Mouse (Mus musculus): Measurements from ENCODE around the gene D13Ertd608e. TPM values are rescaled to one million over a fixed set of nuclear protein-coding genes. Genes with fewer than 3 reads are reported as not detected.
"Not testable (repeated sequence)": the region's sequence is repeated elsewhere in the genome, so short reads cannot be mapped to it uniquely, and the experiment has no call there.

The D13Ertd608e gene
- total and polyA plus RNA-seq, 3 experiments: not detected

DNA sequence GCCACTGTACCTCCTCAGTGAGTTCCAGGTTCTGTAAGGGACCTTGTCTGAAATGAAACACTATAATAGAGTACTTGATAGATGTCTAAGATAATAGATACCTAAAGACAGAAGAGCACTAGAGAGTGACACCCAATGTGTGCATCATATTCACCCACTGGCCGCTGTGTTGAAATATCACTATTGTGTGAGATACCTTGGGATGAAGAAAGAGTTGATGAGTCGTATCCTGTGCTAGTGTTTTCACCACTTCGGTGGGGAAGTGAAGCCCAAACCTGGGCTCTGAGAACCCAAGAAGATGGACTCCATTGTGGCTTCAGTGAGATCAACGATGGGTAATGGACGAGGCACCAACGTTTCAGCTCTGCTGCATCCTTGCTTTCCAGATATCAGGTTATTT is 26.6 kb downstream of the D13Ertd608e start:
- H3K27me3 ChIP-seq (ENCODE audit: insufficient read depth, low read length); ATAC-seq (ENCODE audit: extremely low read depth, insufficient number of reproducible peaks, low FRiP score, poor library complexity, severe bottlenecking); DNase-seq (ENCODE audit: low spot score); H3K36me3 ChIP-seq (replicated peaks); H3K4me3 ChIP-seq (ENCODE audit: low read depth, low read length); H3K4me1 ChIP-seq (ENCODE audit: insufficient read depth, low read depth, low read length); H3K9me3 ChIP-seq (replicated peaks): not testable (repeated sequence)

GRCm38 (mm10) chr13:119864395-119864999 is 28.7 kb downstream of the D13Ertd608e start:
- ATAC-seq (ENCODE audit: extremely low read depth, insufficient number of reproducible peaks, low FRiP score, poor library complexity, severe bottlenecking); H3K36me3 ChIP-seq (replicated peaks); H3K9me3 ChIP-seq (replicated peaks); H3K4me1 ChIP-seq (ENCODE audit: insufficient read depth, low read depth, low read length); H3K27me3 ChIP-seq (ENCODE audit: insufficient read depth, low read length); DNase-seq (ENCODE audit: low spot score); H3K4me3 ChIP-seq (ENCODE audit: low read depth, low read length): not testable (repeated sequence)

DNA sequence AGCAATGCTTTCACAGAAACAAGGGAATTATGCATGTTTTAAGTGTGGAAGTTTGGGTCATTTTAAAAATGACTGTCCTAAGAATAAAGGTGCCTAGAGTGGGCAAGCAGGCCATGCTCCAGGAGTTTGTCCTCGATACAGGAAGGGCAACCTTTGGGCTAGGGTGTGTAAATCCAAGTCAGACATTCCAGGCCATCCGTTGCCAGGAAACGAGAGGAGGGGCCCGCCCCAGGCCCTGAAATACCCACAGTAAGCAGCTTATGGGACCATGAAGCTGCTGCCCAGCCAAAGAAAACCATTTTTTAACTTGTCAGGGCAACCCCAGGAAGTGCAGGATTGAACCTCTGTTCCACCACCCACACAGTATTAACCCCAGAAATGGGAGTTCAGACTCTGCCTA is 51.1 kb downstream of the D13Ertd608e start:
- H3K4me3 ChIP-seq (ENCODE audit: low read depth, low read length); H3K9me3 ChIP-seq (replicated peaks); DNase-seq (ENCODE audit: low spot score); H3K4me1 ChIP-seq (ENCODE audit: insufficient read depth, low read depth, low read length); H3K27me3 ChIP-seq (ENCODE audit: insufficient read depth, low read length); H3K36me3 ChIP-seq (replicated peaks); ATAC-seq (ENCODE audit: extremely low read depth, insufficient number of reproducible peaks, low FRiP score, poor library complexity, severe bottlenecking): not testable (repeated sequence)

DNA sequence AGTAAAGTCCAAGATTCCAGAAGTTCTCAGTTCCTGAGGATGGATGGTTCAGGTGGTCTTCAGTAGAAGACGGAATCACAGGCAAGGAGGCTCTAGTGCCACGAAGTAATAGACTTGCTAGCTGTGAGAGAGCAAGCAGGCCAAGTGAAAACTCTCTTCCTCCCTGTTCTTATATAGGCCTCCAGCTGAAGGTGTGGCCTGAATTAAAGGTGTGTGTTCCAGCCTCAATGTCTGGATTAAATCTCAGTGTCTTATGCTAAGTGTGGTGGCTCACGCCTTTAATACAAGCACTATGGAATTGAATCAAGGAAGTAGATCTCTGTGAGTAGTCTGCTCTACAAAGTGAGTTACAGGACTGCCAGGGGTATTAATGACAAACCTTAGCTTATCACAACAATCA is 58.9 kb downstream of the D13Ertd608e start, which contains the start of gene Tcstv1:
Gene Tcstv1, minus strand, starts transcription at position 101 of the 400 bp plus-strand sequence.
- H3K27me3 ChIP-seq (ENCODE audit: insufficient read depth, low read length); H3K4me1 ChIP-seq (ENCODE audit: insufficient read depth, low read depth, low read length); H3K36me3 ChIP-seq (replicated peaks); H3K9me3 ChIP-seq (replicated peaks); ATAC-seq (ENCODE audit: extremely low read depth, insufficient number of reproducible peaks, low FRiP score, poor library complexity, severe bottlenecking); H3K4me3 ChIP-seq (ENCODE audit: low read depth, low read length); DNase-seq (ENCODE audit: low spot score): not testable (repeated sequence)

Other genes starting within 250 kb of the D13Ertd608e start
- not detected in 2 replicates for gene Ccl28, start 212.2 kb upstream of the D13Ertd608e start, total RNA-seq (2014; fragmentation: Nextera tagmentation)
- 0.05 TPM in 1 of 2 replicates, not detected in the other for gene Ccl28, start 212.2 kb upstream of the D13Ertd608e start, total RNA-seq (2017)
- gene Ccl28, start 212.2 kb upstream of the D13Ertd608e start, polyA plus RNA-seq (2012): not detected in 2 replicates
- 68.6 and 78.9 TPM in 2 replicates for gene Hmgcs1, start 145.6 kb upstream of the D13Ertd608e start, total RNA-seq (2014; fragmentation: Nextera tagmentation)
- 259 and 314 TPM in 2 replicates for gene Hmgcs1, start 145.6 kb upstream of the D13Ertd608e start, total RNA-seq (2017)
- gene Hmgcs1, start 145.6 kb upstream of the D13Ertd608e start, polyA plus RNA-seq (2012): 9.4 and 14.6 TPM in 2 replicates
- 0.19 TPM in 1 of 2 replicates, not detected in the other for gene Nim1k, start 80.1 kb upstream of the D13Ertd608e start, total RNA-seq (2014; fragmentation: Nextera tagmentation)
- 0.11 and 0.12 TPM in 2 replicates for gene Nim1k, start 80.1 kb upstream of the D13Ertd608e start, total RNA-seq (2017)
- gene Nim1k, start 80.1 kb upstream of the D13Ertd608e start, polyA plus RNA-seq (2012): 0.01 TPM in 1 of 2 replicates, not detected in the other
- gene Zfp131, start 45.1 kb upstream of the D13Ertd608e start, total RNA-seq (2014; fragmentation: Nextera tagmentation): 59.1 and 73.7 TPM in 2 replicates
- 41.2 and 43.7 TPM in 2 replicates for gene Zfp131, start 45.1 kb upstream of the D13Ertd608e start, total RNA-seq (2017)
- 20.0 and 30.6 TPM in 2 replicates for gene Zfp131, start 45.1 kb upstream of the D13Ertd608e start, polyA plus RNA-seq (2012)
- not detected in 2 replicates for gene AF067063, start 5.8 kb upstream of the D13Ertd608e start, total RNA-seq (2014; fragmentation: Nextera tagmentation)
- not detected in 2 replicates for gene AF067063, start 5.8 kb upstream of the D13Ertd608e start, total RNA-seq (2017)
- gene AF067063, start 5.8 kb upstream of the D13Ertd608e start, polyA plus RNA-seq (2012): not detected in 2 replicates
- not detected in 2 replicates for gene Tcstv1, start 58.8 kb downstream of the D13Ertd608e start, total RNA-seq (2014; fragmentation: Nextera tagmentation)
- 0.17 TPM in 1 of 2 replicates, not detected in the other for gene Tcstv1, start 58.8 kb downstream of the D13Ertd608e start, total RNA-seq (2017)
- gene Tcstv1, start 58.8 kb downstream of the D13Ertd608e start, polyA plus RNA-seq (2012): not detected in 2 replicates
- gene Gm21761, start 93.3 kb downstream of the D13Ertd608e start, total RNA-seq (2014; fragmentation: Nextera tagmentation): not detected in 2 replicates
- gene Gm21761, start 93.3 kb downstream of the D13Ertd608e start, total RNA-seq (2017): 0.16 TPM in 1 of 2 replicates, not detected in the other
- not detected in 2 replicates for gene Gm21761, start 93.3 kb downstream of the D13Ertd608e start, polyA plus RNA-seq (2012)
- gene B020031M17Rik, start 114.8 kb downstream of the D13Ertd608e start, total RNA-seq (2014; fragmentation: Nextera tagmentation): not detected in 2 replicates
- gene B020031M17Rik, start 114.8 kb downstream of the D13Ertd608e start, total RNA-seq (2017): not detected in 2 replicates
- not detected in 2 replicates for gene B020031M17Rik, start 114.8 kb downstream of the D13Ertd608e start, polyA plus RNA-seq (2012)
- gene Gm36079, start 191.0 kb downstream of the D13Ertd608e start, total RNA-seq (2014; fragmentation: Nextera tagmentation): not detected in 2 replicates
- 0.35 and 1.7 TPM in 2 replicates for gene Gm36079, start 191.0 kb downstream of the D13Ertd608e start, total RNA-seq (2017)
- gene Gm36079, start 191.0 kb downstream of the D13Ertd608e start, polyA plus RNA-seq (2012): not detected in 2 replicates
- not detected in 2 replicates for gene Gm21188, start 216.2 kb downstream of the D13Ertd608e start, total RNA-seq (2014; fragmentation: Nextera tagmentation)
- 0.27 and 0.70 TPM in 2 replicates for gene Gm21188, start 216.2 kb downstream of the D13Ertd608e start, total RNA-seq (2017)
- gene Gm21188, start 216.2 kb downstream of the D13Ertd608e start, polyA plus RNA-seq (2012): 0.02 TPM in 1 of 2 replicates, not detected in the other

Measured in G1E (cell line).